Mouse (Mus musculus) kidney, postnatal 10 days (tissue): ENCODE data around the gene Tmeff1.

Source experiments
- DNase-seq: peaks from one replicate; pipeline ENCODE4 v3.0.0; 2021; ENCODE audit warnings: mixed read lengths

The Tmeff1 gene

GRCm38 (mm10) chr4:48576361-48576760 is 8.6 kb upstream of the Tmeff1 start:
- DNase-seq, result no peak

- no peak for DNase-seq
Observed at GRCm38 (mm10) chr4:48577831-48578230, 7.1 kb upstream of the Tmeff1 start.

- no peak for DNase-seq
Observed at GRCm38 (mm10) chr4:48578399-48578798, 6.6 kb upstream of the Tmeff1 start.

GRCm38 (mm10) chr4:48579475-48580110 is 5.4 kb upstream of the Tmeff1 start:
- no peak for DNase-seq

- no peak for DNase-seq
Observed at GRCm38 (mm10) chr4:48581201-48581600, 3.8 kb upstream of the Tmeff1 start.

GRCm38 (mm10) chr4:48581993-48582392 is 3.0 kb upstream of the Tmeff1 start:
- no peak for DNase-seq

GRCm38 (mm10) chr4:48582941-48583340 is 2.0 kb upstream of the Tmeff1 start:
- DNase-seq, result no peak

- peak; percentile 66 for DNase-seq
Observed at GRCm38 (mm10) chr4:48585241-48586098, 496 bp downstream of the Tmeff1 start.

- DNase-seq, result peak; percentile 66
Observed at GRCm38 (mm10) chr4:48586099-48586821, 1.3 kb downstream of the Tmeff1 start.

- DNase-seq, result peak; percentile 16
Observed at GRCm38 (mm10) chr4:48587526-48587925, 2.6 kb downstream of the Tmeff1 start.

GRCm38 (mm10) chr4:48588576-48588975 is 3.6 kb downstream of the Tmeff1 start:
- no peak for DNase-seq

- DNase-seq, result no peak
Observed at GRCm38 (mm10) chr4:48590862-48591261, 5.9 kb downstream of the Tmeff1 start.

GRCm38 (mm10) chr4:48591390-48591789 is 6.4 kb downstream of the Tmeff1 start:
- no peak for DNase-seq

- DNase-seq, result peak; percentile 24
Observed at GRCm38 (mm10) chr4:48592328-48592727, 7.4 kb downstream of the Tmeff1 start.

GRCm38 (mm10) chr4:48592844-48593243 is 7.9 kb downstream of the Tmeff1 start:
- no peak for DNase-seq

GRCm38 (mm10) chr4:48596111-48596510 is 11.1 kb downstream of the Tmeff1 start:
- no peak for DNase-seq

GRCm38 (mm10) chr4:48605650-48606049 is 20.7 kb downstream of the Tmeff1 start:
- DNase-seq, result no peak

- no peak for DNase-seq
Observed at GRCm38 (mm10) chr4:48609485-48609884, 24.5 kb downstream of the Tmeff1 start.

- DNase-seq, result no peak
Observed at GRCm38 (mm10) chr4:48610251-48610650, 25.3 kb downstream of the Tmeff1 start.

- DNase-seq, result no peak
Observed at GRCm38 (mm10) chr4:48615483-48615882, 30.5 kb downstream of the Tmeff1 start.

GRCm38 (mm10) chr4:48617201-48617600 is 32.2 kb downstream of the Tmeff1 start:
- no peak for DNase-seq

- DNase-seq, result no peak
Observed at GRCm38 (mm10) chr4:48620121-48620520, 35.1 kb downstream of the Tmeff1 start.

GRCm38 (mm10) chr4:48622246-48622645 is 37.3 kb downstream of the Tmeff1 start:
- no peak for DNase-seq

- no peak for DNase-seq
Observed at GRCm38 (mm10) chr4:48622946-48623345, 38.0 kb downstream of the Tmeff1 start.
